Mouse (Mus musculus) urinary bladder, postnatal 36 days (tissue): ENCODE data around the gene Col16a1.

Experiments
- DNase-seq, 2 experiments: peaks; one replicate each; pipeline ENCODE4 v3.0.0; 2022; ENCODE audit warnings: low spot score in 2 of 2, mixed read lengths in 1 of 2

Col16a1 gene

GRCm38 (mm10) chr4:130130641-130131350 lies 83.2 kb downstream of the Col16a1 start:
- no peak for DNase-seq

GRCm38 (mm10) chr4:130131448-130132105 lies 83.9 kb downstream of the Col16a1 start:
- DNase-seq = peak in 1 of 2 experiments; percentile 42

GRCm38 (mm10) chr4:130133399-130133798 lies 85.8 kb downstream of the Col16a1 start:
- no peak for DNase-seq

GRCm38 (mm10) chr4:130138441-130139213 lies 91.0 kb downstream of the Col16a1 start:
- DNase-seq = peak; percentile 55 to 72

GRCm38 (mm10) chr4:130139214-130139492 lies 91.5 kb downstream of the Col16a1 start, which contains the start of gene Hcrtr1:
Gene Hcrtr1, minus strand, starts transcription at chr4:130139359.
- no peak for DNase-seq

GRCm38 (mm10) chr4:130140992-130141402 lies 93.4 kb downstream of the Col16a1 start:
- DNase-seq = no peak

GRCm38 (mm10) chr4:130141786-130142185 lies 94.1 kb downstream of the Col16a1 start:
- DNase-seq = no peak

- DNase-seq = no peak
These were observed 100.8 kb downstream of the Col16a1 start for GRCm38 (mm10) chr4:130148405-130148804.
